Mouse (Mus musculus): ENCODE measurements around the gene Sfmbt2. TPM values are rescaled to one million over a fixed set of nuclear protein-coding genes. Genes with fewer than 3 reads are reported as not detected.

Gene Sfmbt2
- polyA plus RNA-seq, 1 experiment from 2014 or later = 1.8 TPM

MicroRNA genes within 50 kb of the gene (microRNA counts, 519-probe panel; counts per million panel counts)
- microRNA mmu-miR-297a+mmu-miR-466f+mmu-miR-669b = not detected
- not detected for microRNA mmu-miR-297b-3p
- microRNA mmu-miR-297b-5p = not detected
- microRNA mmu-miR-297c = not detected
- 3,884 counts per million, percentile 59 among the panel's probes with 10 or more counts for microRNA mmu-miR-466a-3p+mmu-miR-466b-3-3p
- microRNA mmu-miR-466a-5p+mmu-miR-466e-5p = not detected
- microRNA mmu-miR-466c-5p = 1,441 counts per million, percentile 6 among the panel's probes with 10 or more counts
- 2,058 counts per million, percentile 14 among the panel's probes with 10 or more counts for microRNA mmu-miR-466d-3p
- microRNA mmu-miR-466d-5p = not detected
- not detected for microRNA mmu-miR-466f-5p
- microRNA mmu-miR-466g = 3,150 counts per million, percentile 42 among the panel's probes with 10 or more counts
- microRNA mmu-miR-466h = not detected
- microRNA mmu-miR-466l = 2,175 counts per million, percentile 17 among the panel's probes with 10 or more counts
- microRNA mmu-miR-467a = 2,864 counts per million, percentile 34 among the panel's probes with 10 or more counts
- microRNA mmu-miR-467b = not detected
- microRNA mmu-miR-467c = 403 counts per million, percentile 1 among the panel's probes with 10 or more counts
- not detected for microRNA mmu-miR-467d
- microRNA mmu-miR-467e = 2,738 counts per million, percentile 32 among the panel's probes with 10 or more counts
- microRNA mmu-miR-669a = 3,410 counts per million, percentile 47 among the panel's probes with 10 or more counts
- not detected for microRNA mmu-miR-669e
- 4,555 counts per million, percentile 77 among the panel's probes with 10 or more counts for microRNA mmu-miR-669f
- microRNA mmu-miR-669g = not detected
- not detected for microRNA mmu-miR-669h-5p
- microRNA mmu-miR-669i = not detected
- not detected for microRNA mmu-miR-669j
- not detected for microRNA mmu-miR-669m
- microRNA mmu-miR-669o = not detected

Small RNAs within 50 kb of the gene (microRNA-seq; reads per million reads assigned to microRNA genes)
- gene Gm22051 (ENCODE audit: borderline number of aligned reads) = not detected
- gene Gm22072 (ENCODE audit: borderline number of aligned reads) = not detected
- gene Gm22091 (ENCODE audit: borderline number of aligned reads) = not detected
- not detected for gene Gm22166 (ENCODE audit: borderline number of aligned reads)
- gene Gm22239 (ENCODE audit: borderline number of aligned reads) = not detected
- not detected for gene Gm22626 (ENCODE audit: borderline number of aligned reads)
- gene Gm22635 (ENCODE audit: borderline number of aligned reads) = not detected
- not detected for gene Gm22677 (ENCODE audit: borderline number of aligned reads)
- not detected for gene Gm22678 (ENCODE audit: borderline number of aligned reads)
- gene Gm22775 (ENCODE audit: borderline number of aligned reads) = not detected
- gene Gm22925 (ENCODE audit: borderline number of aligned reads) = 1.4 reads per million
- not detected for gene Gm23108 (ENCODE audit: borderline number of aligned reads)
- gene Gm23288 (ENCODE audit: borderline number of aligned reads) = not detected
- not detected for gene Gm23542 (ENCODE audit: borderline number of aligned reads)
- gene Gm23569 (ENCODE audit: borderline number of aligned reads) = not detected
- not detected for gene Gm23571 (ENCODE audit: borderline number of aligned reads)
- not detected for gene Gm23578 (ENCODE audit: borderline number of aligned reads)
- gene Gm23651 (ENCODE audit: borderline number of aligned reads) = not detected
- gene Gm23988 (ENCODE audit: borderline number of aligned reads) = not detected
- gene Gm24028 (ENCODE audit: borderline number of aligned reads) = not detected
- gene Gm24167 (ENCODE audit: borderline number of aligned reads) = not detected
- not detected for gene Gm24315 (ENCODE audit: borderline number of aligned reads)
- gene Gm24342 (ENCODE audit: borderline number of aligned reads) = not detected
- not detected for gene Gm24488 (ENCODE audit: borderline number of aligned reads)
- not detected for gene Gm24640 (ENCODE audit: borderline number of aligned reads)
- not detected for gene Gm24673 (ENCODE audit: borderline number of aligned reads)
- not detected for gene Gm24761 (ENCODE audit: borderline number of aligned reads)
- gene Gm24806 (ENCODE audit: borderline number of aligned reads) = not detected
- gene Gm25022 (ENCODE audit: borderline number of aligned reads) = not detected
- not detected for gene Gm25158 (ENCODE audit: borderline number of aligned reads)
- not detected for gene Gm25263 (ENCODE audit: borderline number of aligned reads)
- gene Gm25285 (ENCODE audit: borderline number of aligned reads) = not detected
- not detected for gene Gm25316 (ENCODE audit: borderline number of aligned reads)
- not detected for gene Gm25451 (ENCODE audit: borderline number of aligned reads)
- gene Gm25673 (ENCODE audit: borderline number of aligned reads) = not detected
- not detected for gene Gm25680 (ENCODE audit: borderline number of aligned reads)
- not detected for gene Gm25701 (ENCODE audit: borderline number of aligned reads)
- gene Gm25753 (ENCODE audit: borderline number of aligned reads) = not detected
- not detected for gene Gm25943 (ENCODE audit: borderline number of aligned reads)
- not detected for gene Gm26060 (ENCODE audit: borderline number of aligned reads)
- not detected for gene Gm26073 (ENCODE audit: borderline number of aligned reads)
- not detected for gene Gm26092 (ENCODE audit: borderline number of aligned reads)
- gene Gm26156 (ENCODE audit: borderline number of aligned reads) = not detected
- not detected for gene Gm26229 (ENCODE audit: borderline number of aligned reads)
- gene Gm26398 (ENCODE audit: borderline number of aligned reads) = not detected
- not detected for gene Gm26426 (ENCODE audit: borderline number of aligned reads)
- gene Gm26431 (ENCODE audit: borderline number of aligned reads) = not detected
- not detected for gene Gm26491 (ENCODE audit: borderline number of aligned reads)
- 2.8 reads per million for gene Mir297a-2 (ENCODE audit: borderline number of aligned reads)
- not detected for gene Mir297a-3 (ENCODE audit: borderline number of aligned reads)
- gene Mir297a-4 (ENCODE audit: borderline number of aligned reads) = not detected
- gene Mir297b (ENCODE audit: borderline number of aligned reads) = 1.4 reads per million
- not detected for gene Mir297c (ENCODE audit: borderline number of aligned reads)
- not detected for gene Mir466 (ENCODE audit: borderline number of aligned reads)
- gene Mir466b-1 (ENCODE audit: borderline number of aligned reads) = not detected
- gene Mir466b-2 (ENCODE audit: borderline number of aligned reads) = not detected
- gene Mir466b-3 (ENCODE audit: borderline number of aligned reads) = not detected
- gene Mir466b-4 (ENCODE audit: borderline number of aligned reads) = not detected
- not detected for gene Mir466b-5 (ENCODE audit: borderline number of aligned reads)
- gene Mir466b-6 (ENCODE audit: borderline number of aligned reads) = not detected
- gene Mir466b-7 (ENCODE audit: borderline number of aligned reads) = not detected
- not detected for gene Mir466b-8 (ENCODE audit: borderline number of aligned reads)
- gene Mir466c-1 (ENCODE audit: borderline number of aligned reads) = not detected
- not detected for gene Mir466c-2 (ENCODE audit: borderline number of aligned reads)
- gene Mir466d (ENCODE audit: borderline number of aligned reads) = not detected
- gene Mir466e (ENCODE audit: borderline number of aligned reads) = not detected
- not detected for gene Mir466f-1 (ENCODE audit: borderline number of aligned reads)
- gene Mir466f-2 (ENCODE audit: borderline number of aligned reads) = not detected
- gene Mir466f-3 (ENCODE audit: borderline number of aligned reads) = not detected
- gene Mir466g (ENCODE audit: borderline number of aligned reads) = not detected
- not detected for gene Mir466h (ENCODE audit: borderline number of aligned reads)
- not detected for gene Mir466l (ENCODE audit: borderline number of aligned reads)
- not detected for gene Mir466m (ENCODE audit: borderline number of aligned reads)
- 20.7 reads per million, percentile 21 among the genes with 10 or more reads in this experiment for gene Mir466n (ENCODE audit: borderline number of aligned reads)
- gene Mir466o (ENCODE audit: borderline number of aligned reads) = not detected
- gene Mir466p (ENCODE audit: borderline number of aligned reads) = not detected
- gene Mir467a-1 (ENCODE audit: borderline number of aligned reads) = not detected
- gene Mir467a-10 (ENCODE audit: borderline number of aligned reads) = not detected
- gene Mir467a-2 (ENCODE audit: borderline number of aligned reads) = not detected
- not detected for gene Mir467a-3 (ENCODE audit: borderline number of aligned reads)
- gene Mir467a-4 (ENCODE audit: borderline number of aligned reads) = not detected
- gene Mir467a-5 (ENCODE audit: borderline number of aligned reads) = not detected
- not detected for gene Mir467a-6 (ENCODE audit: borderline number of aligned reads)
- gene Mir467a-7 (ENCODE audit: borderline number of aligned reads) = not detected
- gene Mir467a-8 (ENCODE audit: borderline number of aligned reads) = not detected
- not detected for gene Mir467a-9 (ENCODE audit: borderline number of aligned reads)
- gene Mir467b (ENCODE audit: borderline number of aligned reads) = not detected
- 965 reads per million, percentile 70 among the genes with 10 or more reads in this experiment for gene Mir467c (ENCODE audit: borderline number of aligned reads)
- 1,918 reads per million, percentile 78 among the genes with 10 or more reads in this experiment for gene Mir467d (ENCODE audit: borderline number of aligned reads)
- gene Mir467e (ENCODE audit: borderline number of aligned reads) = 1,130 reads per million, percentile 72 among the genes with 10 or more reads in this experiment
- not detected for gene Mir669a-1 (ENCODE audit: borderline number of aligned reads)
- not detected for gene Mir669a-10 (ENCODE audit: borderline number of aligned reads)
- gene Mir669a-11 (ENCODE audit: borderline number of aligned reads) = not detected
- not detected for gene Mir669a-12 (ENCODE audit: borderline number of aligned reads)
- not detected for gene Mir669a-2 (ENCODE audit: borderline number of aligned reads)
- gene Mir669a-3 (ENCODE audit: borderline number of aligned reads) = not detected
- not detected for gene Mir669a-4 (ENCODE audit: borderline number of aligned reads)
- gene Mir669a-5 (ENCODE audit: borderline number of aligned reads) = not detected
- gene Mir669a-6 (ENCODE audit: borderline number of aligned reads) = not detected
- not detected for gene Mir669a-7 (ENCODE audit: borderline number of aligned reads)
- gene Mir669a-8 (ENCODE audit: borderline number of aligned reads) = not detected
- not detected for gene Mir669a-9 (ENCODE audit: borderline number of aligned reads)
- not detected for gene Mir669b (ENCODE audit: borderline number of aligned reads)
- 169 reads per million, percentile 49 among the genes with 10 or more reads in this experiment for gene Mir669c (ENCODE audit: borderline number of aligned reads)
- not detected for gene Mir669d (ENCODE audit: borderline number of aligned reads)
- gene Mir669d-2 (ENCODE audit: borderline number of aligned reads) = not detected
- gene Mir669e (ENCODE audit: borderline number of aligned reads) = 47.0 reads per million, percentile 32 among the genes with 10 or more reads in this experiment
- gene Mir669f (ENCODE audit: borderline number of aligned reads) = not detected
- not detected for gene Mir669g (ENCODE audit: borderline number of aligned reads)
- gene Mir669h (ENCODE audit: borderline number of aligned reads) = 7.5 reads per million, percentile 8 among the genes with 10 or more reads in this experiment
- gene Mir669i (ENCODE audit: borderline number of aligned reads) = not detected
- gene Mir669j (ENCODE audit: borderline number of aligned reads) = not detected
- not detected for gene Mir669k (ENCODE audit: borderline number of aligned reads)
- 460 reads per million, percentile 62 among the genes with 10 or more reads in this experiment for gene Mir669l (ENCODE audit: borderline number of aligned reads)
- not detected for gene Mir669m-1 (ENCODE audit: borderline number of aligned reads)
- gene Mir669m-2 (ENCODE audit: borderline number of aligned reads) = not detected
- 374 reads per million, percentile 60 among the genes with 10 or more reads in this experiment for gene Mir669o (ENCODE audit: borderline number of aligned reads)
- not detected for gene Mir669p-1 (ENCODE audit: borderline number of aligned reads)
- gene Mir669p-2 (ENCODE audit: borderline number of aligned reads) = not detected

Other genes with a start within 250 kb of the Sfmbt2 start
- 0.17 and 0.52 TPM in 2 replicates for gene Itih2, start 239.1 kb upstream of the Sfmbt2 start, polyA plus RNA-seq (2014; fragmentation: Nextera tagmentation; extraction: Ambion mirVana)
- 3.7 and 3.9 TPM in 2 replicates for gene Itih5, start 216.9 kb upstream of the Sfmbt2 start, polyA plus RNA-seq (2014; fragmentation: Nextera tagmentation; extraction: Ambion mirVana)

All from embryonic facial prominence, embryonic 11.5 days (tissue).